Mouse (Mus musculus) gastrocnemius, adult 18-20 months (tissue): Measurements from ENCODE around the gene Rnaseh2b. TPM values are rescaled to one million over a fixed set of nuclear protein-coding genes. Genes with fewer than 3 reads are reported as not detected.

Source experiments
- total RNA-seq, 2 experiments: library from RNA; stranded (reverse); gene quantifications; 2 replicates each; pipeline ENCODE4 v1.2.3; 2021

The Rnaseh2b gene
- total RNA-seq, 2 experiments from 2014 or later, result 4.1 to 4.4 TPM

Other genes with a start within 250 kb of the Rnaseh2b start
- under 1 TPM in 1 of 2 experiments, not detected in 1; 0.17 TPM for gene Dleu7, start 458 bp downstream of the Rnaseh2b start, total RNA-seq
- gene Gucy1b2, start 163.7 kb downstream of the Rnaseh2b start, total RNA-seq, result not detected